Mouse (Mus musculus) left cerebral cortex, adult 6 months (tissue): Measurements from ENCODE around the gene Kncn. TPM values are rescaled to one million over a fixed set of nuclear protein-coding genes. Genes with fewer than 3 reads are reported as not detected.

Source experiments
- long read RNA-seq, 2 experiments: library from polyadenylated mRNA; unstranded; transcript quantifications; one replicate each; pipeline ENCODE4 v2.0.0; 2019 to 2020
- polyA plus RNA-seq: library from polyadenylated mRNA; unstranded; fragments of <200 nt; fragmentation: Nextera tagmentation; gene quantifications from 2 replicates; pipeline ENCODE4 v1.2.3, GENCODE M21; 2021

Kncn gene
- polyA plus RNA-seq = 0.14 and 0.18 TPM in 2 replicates
- long read RNA-seq, experiment 1 = 0 reads
- long read RNA-seq, experiment 2 = 0 reads

GRCm38 (mm10) chr4:115884022-115884421 is at the start of gene Kncn:
Kncn (plus strand) TSS chr4:115884400.

GRCm38 (mm10) chr4:115838696-115839641 is 45.2 kb upstream of the Kncn start, which contains the start of gene Mknk1:
Mknk1 (plus strand) TSS chr4:115839198.

GRCm38 (mm10) chr4:115890553-115890952 is 6.4 kb downstream of the Kncn start, which contains the start of gene 6430628N08Rik:
6430628N08Rik (plus strand) TSS chr4:115890665.

Other genes starting within 250 kb of the Kncn start
- gene Cyp4b1, start 236.7 kb upstream of the Kncn start, polyA plus RNA-seq = 0.56 and 0.89 TPM in 2 replicates
- 23.0 and 25.2 TPM in 2 replicates for gene Efcab14, start 146.7 kb upstream of the Kncn start, polyA plus RNA-seq
- not detected in 2 replicates for gene Tex38, start 103.4 kb upstream of the Kncn start, polyA plus RNA-seq
- gene Atpaf1, start 99.6 kb upstream of the Kncn start, polyA plus RNA-seq = 51.7 and 71.5 TPM in 2 replicates
- 5.8 and 7.4 TPM in 2 replicates for gene Mob3c, start 56.3 kb upstream of the Kncn start, polyA plus RNA-seq
- gene Mknk1, start 45.2 kb upstream of the Kncn start, polyA plus RNA-seq = 21.3 and 21.8 TPM in 2 replicates
- 0.21 and 0.53 TPM in 2 replicates for gene 6430628N08Rik, start 6.3 kb downstream of the Kncn start, polyA plus RNA-seq
- gene Dmbx1, start 55.5 kb downstream of the Kncn start, polyA plus RNA-seq = not detected in 2 replicates
- 53.3 and 74.4 TPM in 2 replicates for gene Faah, start 133.5 kb downstream of the Kncn start, polyA plus RNA-seq
- gene Nsun4, start 169.5 kb downstream of the Kncn start, polyA plus RNA-seq = 11.0 and 12.3 TPM in 2 replicates
- gene Uqcrh, start 190.7 kb downstream of the Kncn start, polyA plus RNA-seq = 876 and 1,025 TPM in 2 replicates
- 20.7 and 22.8 TPM in 2 replicates for gene Lrrc41, start 190.9 kb downstream of the Kncn start, polyA plus RNA-seq
- gene Rad54l, start 239.3 kb downstream of the Kncn start, polyA plus RNA-seq = 0.23 and 0.29 TPM in 2 replicates
- gene Pomgnt1, start 239.4 kb downstream of the Kncn start, polyA plus RNA-seq = 20.7 and 30.3 TPM in 2 replicates